Mouse (Mus musculus): ENCODE results near the gene Ip6k1. TPM values are rescaled to one million over a fixed set of nuclear protein-coding genes. Genes with fewer than 3 reads are reported as not detected.

The Ip6k1 gene
- 133 TPM for total RNA-seq (2023)

GRCm38 (mm10) chr9:108001922-108002770 is at the start of gene Ip6k1:
Ip6k1 (plus strand) TSS chr9:108002501.

GRCm38 (mm10) chr9:107975399-107976386 is 26.6 kb upstream of the Ip6k1 start, which contains the start of gene Uba7:
Uba7 (plus strand) TSS chr9:107975505.

GRCm38 (mm10) chr9:107982681-107983346 is 19.5 kb upstream of the Ip6k1 start, which contains the start of gene Gm20661:
Gm20661 (plus strand) TSS chr9:107983058.

GRCm38 (mm10) chr9:107985131-107986119 is 16.9 kb upstream of the Ip6k1 start, which contains the start of gene Inka1:
Inka1 (minus strand) TSS chr9:107985879.

GRCm38 (mm10) chr9:107992197-107992596 is 10.1 kb upstream of the Ip6k1 start, which contains the start of gene Cdhr4:
Cdhr4 (plus strand) TSS chr9:107992497.

GRCm38 (mm10) chr9:107996049-107996448 is 6.3 kb upstream of the Ip6k1 start, which contains the start of gene Gm20662:
Gm20662 (plus strand) TSS chr9:107996349.

GRCm38 (mm10) chr9:108049016-108049455 is 46.7 kb downstream of the Ip6k1 start, which contains the start of gene Gmppb:
Gmppb (plus strand) TSS chr9:108049242.

GRCm38 (mm10) chr9:108052885-108053664 is 50.8 kb downstream of the Ip6k1 start, which contains the start of gene Amigo3:
Amigo3 (plus strand) TSS chr9:108053159.

GRCm38 (mm10) chr9:108080168-108080567 is 77.9 kb downstream of the Ip6k1 start, which contains the start of gene Mst1:
Mst1 (plus strand) TSS chr9:108080436.

GRCm38 (mm10) chr9:108082988-108083431 is 80.7 kb downstream of the Ip6k1 start, which contains the start of gene Rnf123:
Rnf123 (minus strand) TSS chr9:108083346.

GRCm38 (mm10) chr9:108094184-108094941 is 92.1 kb downstream of the Ip6k1 start, which contains the start of gene Apeh:
Apeh (minus strand) TSS chr9:108094606.

Other genes starting within 250 kb of the Ip6k1 start
- gene Rbm5, start 231.5 kb upstream of the Ip6k1 start, total RNA-seq (2023): 249 TPM
- gene Rbm6, start 129.3 kb upstream of the Ip6k1 start, total RNA-seq (2023): 149 TPM
- gene Mon1a, start 114.3 kb upstream of the Ip6k1 start, total RNA-seq (2023): 14.0 TPM
- gene Mst1r, start 95.6 kb upstream of the Ip6k1 start, total RNA-seq (2023): not detected
- gene Actl11, start 74.0 kb upstream of the Ip6k1 start, total RNA-seq (2023): not detected
- gene Camkv, start 66.8 kb upstream of the Ip6k1 start, total RNA-seq (2023): not detected
- 7.0 TPM for gene Traip, start 52.4 kb upstream of the Ip6k1 start, total RNA-seq (2023)
- 171 TPM for gene Uba7, start 27.0 kb upstream of the Ip6k1 start, total RNA-seq (2023)
- gene Gm20661, start 19.4 kb upstream of the Ip6k1 start, total RNA-seq (2023): 1.1 TPM
- not detected for gene Inka1, start 16.6 kb upstream of the Ip6k1 start, total RNA-seq (2023)
- gene Cdhr4, start 10.0 kb upstream of the Ip6k1 start, total RNA-seq (2023): 2.6 TPM
- gene Gm20662, start 6.2 kb upstream of the Ip6k1 start, total RNA-seq (2023): 7.3 TPM
- gene Gmppb, start 46.7 kb downstream of the Ip6k1 start, total RNA-seq (2023): 23.7 TPM
- 5.9 TPM for gene Amigo3, start 50.7 kb downstream of the Ip6k1 start, total RNA-seq (2023)
- 0.26 TPM for gene Mst1, start 77.9 kb downstream of the Ip6k1 start, total RNA-seq (2023)
- 172 TPM for gene Rnf123, start 80.8 kb downstream of the Ip6k1 start, total RNA-seq (2023)
- 121 TPM for gene Apeh, start 92.1 kb downstream of the Ip6k1 start, total RNA-seq (2023)
- gene Bsn, start 187.9 kb downstream of the Ip6k1 start, total RNA-seq (2023): 0.50 TPM

Measured in CD4-positive naive resting alpha-beta T cell, adult 76 days (primary cell).